Mouse (Mus musculus) v-Abl transformed pro-B cells (cell line): ENCODE results near the gene Slc35a5.

Experiments
- in situ Hi-C, 2 experiments: fragments of 400-800 bp; cut with MboI; formaldehyde crosslinking; loops; one replicate each; pipeline ENCODE4 v1.15.1; 2025; ENCODE audit not compliant: unreplicated experiment in 2 of 2

The Slc35a5 gene

GRCm38 (mm10) chr16:45122571-45122970 is 35.9 kb downstream of the Slc35a5 start:
- in situ Hi-C loops: no loop called here

GRCm38 (mm10) chr16:45120844-45121425 is 37.6 kb downstream of the Slc35a5 start:
- in situ Hi-C loops: no loop called here

- in situ Hi-C loops: no loop called here
Measured at GRCm38 (mm10) chr16:45118760-45119159, 39.7 kb downstream of the Slc35a5 start.

GRCm38 (mm10) chr16:45117200-45117599 is 41.3 kb downstream of the Slc35a5 start:
- in situ Hi-C loops: no loop called here

GRCm38 (mm10) chr16:45110498-45110897 is 48.0 kb downstream of the Slc35a5 start:
- in situ Hi-C loops: no loop called here

- in situ Hi-C loops: no loop called here
Measured at GRCm38 (mm10) chr16:45108203-45108878, 50.2 kb downstream of the Slc35a5 start.

- in situ Hi-C loops: no loop called here
Measured at GRCm38 (mm10) chr16:45104993-45105392, 53.5 kb downstream of the Slc35a5 start.

GRCm38 (mm10) chr16:45100892-45101291 is 57.6 kb downstream of the Slc35a5 start:
- in situ Hi-C loops: no loop called here

GRCm38 (mm10) chr16:45098886-45099210 is 59.7 kb downstream of the Slc35a5 start:
- in situ Hi-C loops: no loop called here

- in situ Hi-C loops: no loop called here
Measured at GRCm38 (mm10) chr16:45098186-45098885, 60.2 kb downstream of the Slc35a5 start.

GRCm38 (mm10) chr16:45097467-45097866 is 61.0 kb downstream of the Slc35a5 start:
- in situ Hi-C loops: no loop called here

GRCm38 (mm10) chr16:45095561-45096482 is 62.7 kb downstream of the Slc35a5 start:
- in situ Hi-C loops: no loop called here

GRCm38 (mm10) chr16:45095030-45095429 is 63.5 kb downstream of the Slc35a5 start:
- in situ Hi-C loops: no loop called here

- in situ Hi-C loops: no loop called here
Measured at GRCm38 (mm10) chr16:45094136-45094756, 64.3 kb downstream of the Slc35a5 start.

GRCm38 (mm10) chr16:45093137-45093731 is 65.3 kb downstream of the Slc35a5 start, which contains the start of gene Ccdc80:
TSS of gene Ccdc80 (plus strand) at chr16:45093402.
- in situ Hi-C loops: no loop called here

GRCm38 (mm10) chr16:45090005-45090404 is 68.5 kb downstream of the Slc35a5 start:
- in situ Hi-C loops: no loop called here
